Mouse (Mus musculus) cerebellum, adult 9-11 months (tissue): ENCODE results near the gene Chaf1a.
"Not testable (repeated sequence)": the region's sequence is repeated elsewhere in the genome, so short reads cannot be mapped to it uniquely, and the experiment has no call there.

Source experiments
- DNase-seq: peaks from one replicate; pipeline ENCODE4 v3.0.0; 2022

The Chaf1a gene

GRCm38 (mm10) chr17:56092794-56093193, 52.6 kb downstream of the Chaf1a start:
- DNase-seq = no peak

- no peak for DNase-seq
Measured at GRCm38 (mm10) chr17:56096883-56097282, 56.6 kb downstream of the Chaf1a start.

- DNase-seq = no peak
Measured at GRCm38 (mm10) chr17:56098180-56098579, 57.9 kb downstream of the Chaf1a start.

- DNase-seq = no peak
Measured at GRCm38 (mm10) chr17:56098711-56099572, 58.7 kb downstream of the Chaf1a start.

GRCm38 (mm10) chr17:56100811-56101210, 60.6 kb downstream of the Chaf1a start:
- DNase-seq = no peak

GRCm38 (mm10) chr17:56102158-56102557, 61.9 kb downstream of the Chaf1a start:
- no peak for DNase-seq

- no peak for DNase-seq
Measured at GRCm38 (mm10) chr17:56102927-56103326, 62.7 kb downstream of the Chaf1a start.

- DNase-seq = no peak
Measured at GRCm38 (mm10) chr17:56103465-56104285, 63.4 kb downstream of the Chaf1a start.

- not testable (repeated sequence) for DNase-seq
Measured at GRCm38 (mm10) chr17:56104821-56105220, 64.6 kb downstream of the Chaf1a start.

- DNase-seq = not testable (repeated sequence)
Measured at GRCm38 (mm10) chr17:56106436-56106835, 66.2 kb downstream of the Chaf1a start.

- no peak for DNase-seq
Measured at GRCm38 (mm10) chr17:56106981-56107380, 66.7 kb downstream of the Chaf1a start.

GRCm38 (mm10) chr17:56107736-56108135, 67.5 kb downstream of the Chaf1a start:
- DNase-seq = no peak

GRCm38 (mm10) chr17:56108334-56109044, 68.2 kb downstream of the Chaf1a start:
- DNase-seq = peak; percentile 50

- no peak for DNase-seq
Measured at GRCm38 (mm10) chr17:56109219-56110051, 69.2 kb downstream of the Chaf1a start, which contains the start of gene Plin4. TSS of gene Plin4 (minus strand) at chr17:56109803.

- DNase-seq = no peak
Measured at GRCm38 (mm10) chr17:56110571-56110970, 70.3 kb downstream of the Chaf1a start.

GRCm38 (mm10) chr17:56111021-56111420, 70.8 kb downstream of the Chaf1a start:
- DNase-seq = no peak

GRCm38 (mm10) chr17:56111864-56112263, 71.6 kb downstream of the Chaf1a start:
- DNase-seq = peak; percentile 70

GRCm38 (mm10) chr17:56112743-56113142, 72.5 kb downstream of the Chaf1a start:
- DNase-seq = no peak

GRCm38 (mm10) chr17:56116193-56116592, 76.0 kb downstream of the Chaf1a start:
- DNase-seq = no peak

- peak; percentile 53 for DNase-seq
Measured at GRCm38 (mm10) chr17:56117251-56117710, 77.0 kb downstream of the Chaf1a start, which contains the start of gene Plin5. TSS of gene Plin5 (minus strand) at chr17:56117596.

- peak; percentile 31 for DNase-seq
Measured at GRCm38 (mm10) chr17:56119431-56119830, 79.2 kb downstream of the Chaf1a start.
